Mouse (Mus musculus) heart, embryonic 15.5 days (tissue): Measurements from ENCODE around the gene Rad17. TPM values are rescaled to one million over a fixed set of nuclear protein-coding genes. Genes with fewer than 3 reads are reported as not detected.

Source experiments
- ATAC-seq: fragments of 200-750 bp; cut with Nextera tagmentation; replicated peaks from 2 replicates; pipeline ENCODE4 v1.8.0; 2017; ENCODE audit warnings: low read depth, moderate TSS enrichment; ENCODE audit not compliant: insufficient number of reproducible peaks, insufficient read depth, low FRiP score
- H3K27ac ChIP-seq: fragments of 300-500 bp; sonication (generic); 2 replicates; pipeline ENCODE4 v1.5.1; 2015; ENCODE audit warnings: mild to moderate bottlenecking, inconsistent platforms
- H3K27me3 ChIP-seq: fragments of 300-500 bp; sonication (generic); 2 replicates; pipeline ENCODE4 v1.6.1; 2015; ENCODE audit warnings: inconsistent platforms
- H3K36me3 ChIP-seq: fragments of 300-500 bp; sonication (generic); 2 replicates; pipeline ENCODE4 v1.6.1; 2015; ENCODE audit warnings: mild to moderate bottlenecking, inconsistent platforms
- H3K4me1 ChIP-seq: fragments of 300-500 bp; sonication (generic); replicated peaks from 2 replicates; pipeline ENCODE4 v1.6.1; 2015; ENCODE audit warnings: inconsistent platforms
- H3K4me2 ChIP-seq: fragments of 300-500 bp; sonication (generic); 2 replicates; pipeline ENCODE4 v1.6.1; 2015; ENCODE audit warnings: inconsistent platforms, mild to moderate bottlenecking, moderate library complexity
- H3K4me3 ChIP-seq: fragments of 300-500 bp; sonication (generic); 2 replicates; pipeline ENCODE4 v1.5.1; 2015; ENCODE audit warnings: mild to moderate bottlenecking, inconsistent platforms
- H3K9ac ChIP-seq: fragments of 300-500 bp; sonication (generic); 2 replicates; pipeline ENCODE4 v1.6.1; 2015; ENCODE audit warnings: mild to moderate bottlenecking, inconsistent platforms
- H3K9me3 ChIP-seq: fragments of 300-500 bp; sonication (generic); replicated peaks from 2 replicates; pipeline ENCODE4 v1.6.1; 2016; ENCODE audit warnings: inconsistent platforms
- WGBS: fragments of 180-500 bp; shearing (Covaris S2); methylation state at CpG from one replicate; pipeline ENCODE4 v1.1.7; 2015; ENCODE audit warnings: mixed read lengths; 5-methylcytosine and 5-hydroxymethylcytosine counted together
- polyA plus RNA-seq: library from polyadenylated mRNA; unstranded; fragments of >200 nt; fragmentation: Nextera tagmentation; extraction: Ambion mirVana; gene quantifications from 2 replicates; pipeline ENCODE4 v1.2.1, GENCODE M21; 2015

Rad17 gene
- polyA plus RNA-seq, 1 experiment from 2014 or later = 21.6 TPM

- 45% methylated on average over 4 of the region's 4 CpGs for WGBS
- Histone ChIP-seq H3K9me3 (no peaks in the 10 kb centered on the region), H3K9ac (no peak overlapping the region), H3K27ac (no peak overlapping the region), H3K27me3 (no peaks in the 10 kb centered on the region), H3K4me3 (no peak overlapping the region), H3K4me1 (no peaks in the 10 kb centered on the region; the same call in 1 of the 2 replicates), H3K4me2 (no peak overlapping the region), H3K36me3 (no peaks in the 10 kb centered on the region; the same call in 1 of the 2 replicates)
- ATAC-seq = no peak
Observed at GRCm38 (mm10) chr13:100659864-100660456, 9.1 kb upstream of the Rad17 start.

- ATAC-seq = no peak
- H3K9me3 ChIP-seq = no peaks in the 10 kb centered on the region
- WGBS = 90% methylated on average over 5 of the region's 5 CpGs
Observed at GRCm38 (mm10) chr13:100658091-100658490, 7.2 kb upstream of the Rad17 start.

GRCm38 (mm10) chr13:100651439-100652186 is 762 bp upstream of the Rad17 start, which contains the start of gene Taf9:
TSS of gene Taf9 (plus strand) at chr13:100651579.
- H3K27me3 ChIP-seq = no peaks in the 10 kb centered on the region
- peaks cover 12% of the 10 kb centered on the region for H3K4me1 ChIP-seq
- WGBS = under 1% methylated on average over 63 of the region's 63 CpGs
- no peaks in the 10 kb centered on the region for H3K9me3 ChIP-seq
- H3K4me3 ChIP-seq = peak within 1 kb of the TSS; percentile 98
- H3K4me2 ChIP-seq = peak within 1 kb of the TSS; percentile 78
- H3K9ac ChIP-seq = peak within 1 kb of the TSS; percentile 86
- H3K27ac ChIP-seq = peak within 1 kb of the TSS; percentile 95
- H3K36me3 ChIP-seq = peaks cover 15% of the 10 kb centered on the region; the same call in 1 of the 2 replicates
- no peak; the same call in 1 of the 2 replicates for ATAC-seq

More at GRCm38 (mm10) chr13:100658091-100658490, 7.2 kb upstream of the Rad17 start:
- no peak overlapping the region for H3K4me2 ChIP-seq
- H3K36me3 ChIP-seq = peaks cover 5% of the 10 kb centered on the region; the same call in 1 of the 2 replicates
- H3K4me1 ChIP-seq = no peaks in the 10 kb centered on the region; the same call in 1 of the 2 replicates
- no peak overlapping the region for H3K27ac ChIP-seq
- H3K9ac ChIP-seq = no peak overlapping the region
- no peak overlapping the region for H3K4me3 ChIP-seq
- H3K27me3 ChIP-seq = no peaks in the 10 kb centered on the region

- peaks cover 12% of the 10 kb centered on the region for H3K4me1 ChIP-seq
- H3K9me3 ChIP-seq = no peaks in the 10 kb centered on the region
- 94% methylated on average over 8 of the region's 8 CpGs for WGBS
- no peak overlapping the region for H3K27ac ChIP-seq
- H3K4me2 ChIP-seq = no peak overlapping the region
- no peak overlapping the region for H3K4me3 ChIP-seq
- no peaks in the 10 kb centered on the region for H3K27me3 ChIP-seq
- no peak for ATAC-seq
- peaks cover 33% of the 10 kb centered on the region for H3K36me3 ChIP-seq
- H3K9ac ChIP-seq = no peak overlapping the region
Observed at GRCm38 (mm10) chr13:100648223-100648622, 2.6 kb downstream of the Rad17 start.

GRCm38 (mm10) chr13:100642471-100643209 is 8.2 kb downstream of the Rad17 start:
- ATAC-seq = no peak
- no peak overlapping the region for H3K4me2 ChIP-seq
- no peaks in the 10 kb centered on the region; the same call in 1 of the 2 replicates for H3K4me1 ChIP-seq
- no peaks in the 10 kb centered on the region for H3K27me3 ChIP-seq
- no peaks in the 10 kb centered on the region for H3K9me3 ChIP-seq
- WGBS = 91% methylated on average over 4 of the region's 4 CpGs
- H3K27ac ChIP-seq = no peak overlapping the region
- no peak overlapping the region for H3K9ac ChIP-seq
- no peak overlapping the region for H3K4me3 ChIP-seq
- peaks cover 75% of the 10 kb centered on the region for H3K36me3 ChIP-seq

GRCm38 (mm10) chr13:100634106-100634691 is 16.7 kb downstream of the Rad17 start:
- Histone ChIP-seq H3K9me3 (no peaks in the 10 kb centered on the region), H3K9ac (no peak overlapping the region), H3K4me3 (no peak overlapping the region), H3K27ac (no peak overlapping the region), H3K36me3 (peaks cover 59% of the 10 kb centered on the region), H3K4me1 (no peaks in the 10 kb centered on the region), H3K4me2 (no peak overlapping the region), H3K27me3 (no peaks in the 10 kb centered on the region)
- ATAC-seq = no peak
- 70% methylated on average over 3 of the region's 3 CpGs for WGBS

GRCm38 (mm10) chr13:100622241-100622640 is 28.6 kb downstream of the Rad17 start:
- no peak overlapping the region for H3K9ac ChIP-seq
- peaks cover 60% of the 10 kb centered on the region for H3K36me3 ChIP-seq
- no peaks in the 10 kb centered on the region for H3K27me3 ChIP-seq
- H3K4me2 ChIP-seq = no peak overlapping the region
- H3K27ac ChIP-seq = no peak overlapping the region
- H3K9me3 ChIP-seq = no peaks in the 10 kb centered on the region
- no peak for ATAC-seq
- no peaks in the 10 kb centered on the region for H3K4me1 ChIP-seq
- 84% methylated on average over 4 of the region's 4 CpGs for WGBS
- no peak overlapping the region for H3K4me3 ChIP-seq

- no peak overlapping the region for H3K4me2 ChIP-seq
- no peak for ATAC-seq
- WGBS = 82% methylated on average over 13 of the region's 13 CpGs
- H3K9ac ChIP-seq = no peak overlapping the region
- no peaks in the 10 kb centered on the region for H3K9me3 ChIP-seq
- H3K27me3 ChIP-seq = no peaks in the 10 kb centered on the region
- no peak overlapping the region for H3K4me3 ChIP-seq
- peaks cover 35% of the 10 kb centered on the region for H3K36me3 ChIP-seq
- peaks cover 3% of the 10 kb centered on the region for H3K4me1 ChIP-seq
- no peak overlapping the region for H3K27ac ChIP-seq
Observed at GRCm38 (mm10) chr13:100617583-100617982, 33.3 kb downstream of the Rad17 start.

- H3K4me1 ChIP-seq = peaks cover 3% of the 10 kb centered on the region
- H3K27me3 ChIP-seq = no peaks in the 10 kb centered on the region
- peak within 1 kb of the TSS; percentile 67 for H3K4me3 ChIP-seq
- no peaks in the 10 kb centered on the region for H3K9me3 ChIP-seq
- WGBS = 3% methylated on average over 75 of the region's 77 CpGs
- H3K9ac ChIP-seq = peak within 1 kb of the TSS; percentile 70
- no peak within 1 kb of the TSS for H3K27ac ChIP-seq
- peak within 1 kb of the TSS; percentile 96 for H3K4me2 ChIP-seq
- H3K36me3 ChIP-seq = peaks cover 30% of the 10 kb centered on the region
- ATAC-seq = peak; percentile 55; the same call in 1 of the 2 replicates
Observed at GRCm38 (mm10) chr13:100616181-100617087, 34.4 kb downstream of the Rad17 start, which contains the start of gene Marveld2. TSS of gene Marveld2 (minus strand) at chr13:100616971.

GRCm38 (mm10) chr13:100612903-100613302 is 37.9 kb downstream of the Rad17 start:
- no peak overlapping the region for H3K4me3 ChIP-seq
- 56% methylated on average over 2 of the region's 2 CpGs for WGBS

More at GRCm38 (mm10) chr13:100612903-100613302, 37.9 kb downstream of the Rad17 start:
- ATAC-seq = no peak
- Histone ChIP-seq H3K4me1 (peaks cover 3% of the 10 kb centered on the region), H3K9me3 (0 out of 2 replicates have a peak, but pooled peaks cover under 1% of the 10 kb centered on the region), H3K36me3 (peaks cover 12% of the 10 kb centered on the region; the same call in 1 of the 2 replicates), H3K27ac (no peak overlapping the region), H3K27me3 (no peaks in the 10 kb centered on the region), H3K4me2 (no peak overlapping the region), H3K9ac (no peak overlapping the region)
